Mouse (Mus musculus) neural tube, embryonic 12.5 days (tissue): ENCODE results near the gene Stau1. TPM values are rescaled to one million over a fixed set of nuclear protein-coding genes. Genes with fewer than 3 reads are reported as not detected.

Experiments
- ATAC-seq: fragments of 200-750 bp; cut with Nextera tagmentation; 2 replicates; pipeline ENCODE4 v1.8.0; 2017; ENCODE audit warnings: low read depth, mild to moderate bottlenecking, moderate TSS enrichment, moderate library complexity; ENCODE audit not compliant: low FRiP score
- H3K27ac ChIP-seq: fragments of 300-500 bp; sonication (generic); 2 replicates; pipeline ENCODE4 v1.5.1; 2016
- H3K27me3 ChIP-seq: fragments of 300-500 bp; sonication (generic); replicated peaks from 2 replicates; pipeline ENCODE4 v1.6.1; 2016; ENCODE audit warnings: mild to moderate bottlenecking
- H3K36me3 ChIP-seq: fragments of 300-500 bp; sonication (generic); 2 replicates; pipeline ENCODE4 v1.6.1; 2016; ENCODE audit warnings: mild to moderate bottlenecking
- H3K4me1 ChIP-seq: fragments of 300-500 bp; sonication (generic); 2 replicates; pipeline ENCODE4 v1.6.1; 2016
- H3K4me2 ChIP-seq: fragments of 300-500 bp; sonication (generic); replicated peaks from 2 replicates; pipeline ENCODE4 v1.6.1; 2016; ENCODE audit warnings: mild to moderate bottlenecking
- H3K4me3 ChIP-seq: fragments of 300-500 bp; sonication (generic); 2 replicates; pipeline ENCODE4 v1.5.1; 2016
- H3K9ac ChIP-seq: fragments of 300-500 bp; sonication (generic); 2 replicates; pipeline ENCODE4 v1.6.1; 2016; ENCODE audit warnings: mild to moderate bottlenecking
- H3K9me3 ChIP-seq: fragments of 300-500 bp; sonication (generic); 2 replicates; pipeline ENCODE4 v1.6.1; 2016; ENCODE audit warnings: mild to moderate bottlenecking
- WGBS: fragments of 180-500 bp; shearing (Covaris S2); methylation state at CpG from one replicate; pipeline ENCODE4 v1.1.7; 2016; 5-methylcytosine and 5-hydroxymethylcytosine counted together
- polyA plus RNA-seq: library from polyadenylated mRNA; unstranded; fragments of >200 nt; fragmentation: Nextera tagmentation; extraction: Ambion mirVana; gene quantifications from 2 replicates; pipeline ENCODE4 v1.2.1, GENCODE M21; 2016

The Stau1 gene
- polyA plus RNA-seq, 1 experiment from 2014 or later = 118 TPM

DNA sequence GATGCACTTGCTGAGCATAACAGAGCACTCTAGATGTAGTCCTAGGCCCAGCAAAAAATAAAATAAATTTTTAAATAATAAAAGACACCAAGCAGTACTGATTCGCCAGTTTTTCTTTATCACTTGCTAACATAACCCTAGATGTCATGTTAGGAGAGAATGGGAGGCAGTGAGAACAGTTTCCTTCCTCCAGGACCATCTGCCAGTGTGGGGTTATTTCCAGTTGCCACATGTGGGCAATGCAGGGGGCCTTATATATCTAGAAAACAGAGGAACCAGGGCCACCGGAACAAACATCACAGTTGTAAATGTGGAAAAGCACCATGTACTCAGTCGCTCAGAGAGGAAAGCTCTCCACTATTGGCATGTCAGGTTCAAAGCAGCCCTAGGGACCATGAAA is 18.6 kb downstream of the Stau1 start:
- no peaks in the 10 kb centered on the region for H3K9me3 ChIP-seq
- no peaks in the 10 kb centered on the region for H3K27me3 ChIP-seq
- no peak for ATAC-seq
- no peak overlapping the region for H3K27ac ChIP-seq
- no peak overlapping the region for H3K4me2 ChIP-seq
- 74% methylated on average over 3 of the region's 3 CpGs for WGBS
- H3K4me3 ChIP-seq = no peak overlapping the region
- H3K4me1 ChIP-seq = peaks cover 3% of the 10 kb centered on the region; the same call in 1 of the 2 replicates
- H3K36me3 ChIP-seq = no peaks in the 10 kb centered on the region
- no peak overlapping the region for H3K9ac ChIP-seq

DNA sequence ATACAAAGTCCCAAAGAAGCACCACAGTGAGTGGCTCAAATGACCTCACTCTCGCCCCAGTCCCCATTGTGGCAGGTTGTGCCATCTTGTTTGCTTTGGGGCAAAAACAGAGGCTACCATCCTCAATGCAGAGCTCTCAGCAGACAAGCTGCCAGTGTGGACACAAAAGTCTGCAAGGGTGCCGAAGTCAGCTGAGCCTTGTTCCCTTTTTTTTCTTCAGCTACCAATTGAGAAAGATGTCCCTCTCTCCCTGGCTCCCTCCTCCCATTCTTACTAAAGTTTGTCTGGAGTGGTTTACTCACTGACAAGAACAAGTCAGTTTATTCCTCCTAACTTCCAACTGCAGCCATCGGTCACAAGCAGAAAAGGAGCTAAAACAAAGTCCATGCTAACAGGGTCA is 19.7 kb downstream of the Stau1 start:
- Histone ChIP-seq H3K9me3 (no peaks in the 10 kb centered on the region), H3K27ac (no peak overlapping the region), H3K36me3 (no peaks in the 10 kb centered on the region), H3K4me2 (no peak overlapping the region), H3K4me1 (peaks cover 3% of the 10 kb centered on the region; the same call in 1 of the 2 replicates), H3K9ac (no peak overlapping the region), H3K27me3 (no peaks in the 10 kb centered on the region), H3K4me3 (no peak overlapping the region)
- no peak for ATAC-seq
- 82% methylated on average over 3 of the region's 3 CpGs for WGBS

DNA sequence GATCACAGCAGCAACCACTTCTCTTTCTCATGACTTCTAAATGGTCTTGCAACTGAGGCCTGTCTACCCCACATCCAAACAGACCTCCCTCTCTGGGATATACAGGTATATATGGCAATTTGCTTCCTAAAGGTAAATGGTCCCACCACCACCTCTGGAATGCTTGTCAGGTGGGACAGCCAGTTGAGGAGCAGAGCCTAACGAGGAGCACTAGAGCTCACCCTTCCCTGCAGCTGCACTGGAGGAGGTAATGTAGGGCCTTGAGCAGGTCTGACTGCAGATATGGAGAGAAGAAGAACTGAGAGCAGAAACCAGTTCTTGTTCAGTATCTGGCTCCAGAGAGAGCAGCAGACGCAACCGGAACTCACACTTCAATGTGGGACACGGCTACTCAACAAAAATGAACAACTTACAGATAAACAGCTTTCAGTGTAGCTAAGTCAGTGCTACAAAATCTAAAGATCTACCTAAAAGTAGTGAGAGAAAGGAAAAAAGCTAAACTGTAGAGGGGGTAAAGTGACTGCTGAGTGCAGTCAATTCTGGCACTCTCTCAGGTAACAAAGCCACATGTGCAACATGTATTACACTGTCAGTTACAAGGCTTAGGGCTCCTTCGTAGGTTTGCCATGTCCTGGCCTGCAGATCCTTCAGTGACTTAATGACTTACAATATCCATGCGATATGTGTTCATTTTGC is 21.8 kb downstream of the Stau1 start:
- 81% methylated on average over 6 of the region's 6 CpGs for WGBS
- H3K27ac ChIP-seq = no peak overlapping the region

DNA sequence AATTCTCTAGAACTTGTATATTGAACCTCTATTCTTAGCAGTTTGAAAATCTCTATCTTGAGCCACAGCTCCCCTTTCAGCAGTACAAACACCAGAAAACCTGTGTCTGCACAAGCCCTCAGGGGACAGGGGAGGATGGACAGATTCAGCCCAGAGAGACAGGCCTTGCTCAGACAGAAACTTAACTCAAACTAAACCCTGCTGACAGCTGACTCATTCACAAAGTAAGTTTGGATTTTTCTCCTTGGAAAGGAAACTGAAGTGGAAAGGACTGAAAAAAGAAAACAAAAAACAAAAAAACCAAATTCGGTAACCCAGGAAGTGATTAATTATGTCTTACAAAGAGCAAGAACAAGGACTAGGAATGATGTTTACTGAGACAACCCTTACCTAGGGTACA is 22.9 kb downstream of the Stau1 start:
- WGBS = 67% methylated on average over 1 of the region's 1 CpGs
- ATAC-seq = no peak
- H3K27ac ChIP-seq = no peak overlapping the region

More for the DNA sequence above, 21.8 kb downstream of the Stau1 start:
- Histone ChIP-seq H3K4me2 (no peak overlapping the region), H3K27me3 (no peaks in the 10 kb centered on the region), H3K4me3 (no peak overlapping the region), H3K4me1 (peaks cover 3% of the 10 kb centered on the region; the same call in 1 of the 2 replicates), H3K9ac (no peak overlapping the region), H3K36me3 (no peaks in the 10 kb centered on the region), H3K9me3 (no peaks in the 10 kb centered on the region)
- no peak for ATAC-seq

DNA sequence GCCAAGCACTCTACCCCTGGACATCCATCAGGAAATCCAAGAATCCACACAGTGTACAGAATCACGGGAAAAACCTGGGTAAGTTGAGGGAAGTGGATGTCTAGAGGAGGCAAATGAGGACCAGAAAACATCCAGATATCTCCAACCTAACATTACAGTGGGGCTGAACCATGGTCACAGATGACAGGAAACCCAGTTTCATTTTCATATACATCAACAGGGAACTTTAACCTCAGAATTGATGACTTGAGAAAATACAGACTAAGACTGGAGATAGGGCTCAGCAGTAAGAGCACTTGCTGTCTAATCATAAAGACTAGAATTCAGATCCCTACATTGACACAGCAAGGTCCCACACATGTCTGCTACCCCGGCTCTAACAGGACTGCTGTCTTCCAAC is 31.3 kb downstream of the Stau1 start:
- Histone ChIP-seq H3K27me3 (no peaks in the 10 kb centered on the region), H3K4me2 (no peak overlapping the region), H3K4me3 (no peak overlapping the region), H3K9ac (no peak overlapping the region), H3K27ac (no peak overlapping the region), H3K4me1 (no peaks in the 10 kb centered on the region), H3K36me3 (peaks cover 19% of the 10 kb centered on the region), H3K9me3 (no peaks in the 10 kb centered on the region)
- 93% methylated on average over 2 of the region's 2 CpGs for WGBS
- ATAC-seq = no peak

More for the DNA sequence above, 22.9 kb downstream of the Stau1 start:
- no peak overlapping the region for H3K4me3 ChIP-seq
- H3K9ac ChIP-seq = no peak overlapping the region
- H3K27me3 ChIP-seq = no peaks in the 10 kb centered on the region
- peaks cover 3% of the 10 kb centered on the region; the same call in 1 of the 2 replicates for H3K4me1 ChIP-seq
- H3K36me3 ChIP-seq = no peaks in the 10 kb centered on the region
- no peak overlapping the region for H3K4me2 ChIP-seq
- no peaks in the 10 kb centered on the region for H3K9me3 ChIP-seq

DNA sequence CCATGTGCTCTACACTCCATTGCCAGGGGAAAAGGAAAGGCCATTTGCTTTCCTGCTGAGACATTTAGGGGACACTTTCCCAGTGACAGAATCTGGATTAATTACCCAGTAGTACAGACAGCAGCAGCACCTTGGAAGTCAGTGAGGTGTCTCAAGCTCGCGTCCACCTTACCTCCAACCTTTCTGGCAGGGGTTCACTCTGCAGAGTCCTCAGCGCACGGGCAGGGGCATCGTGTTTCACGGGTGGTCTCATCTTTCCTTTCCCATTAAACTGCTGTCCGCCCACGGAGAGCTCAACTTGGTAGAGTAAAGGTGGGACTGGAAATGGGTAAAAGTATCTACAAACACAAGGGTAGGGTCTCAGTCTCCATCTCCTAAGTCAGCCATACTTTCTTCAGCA is 32.8 kb downstream of the Stau1 start:
- no peak overlapping the region for H3K4me3 ChIP-seq
- no peaks in the 10 kb centered on the region for H3K27me3 ChIP-seq
- no peak overlapping the region for H3K27ac ChIP-seq
- 80% methylated on average over 8 of the region's 8 CpGs for WGBS
- no peaks in the 10 kb centered on the region for H3K4me1 ChIP-seq
- ATAC-seq = no peak
- no peak overlapping the region for H3K4me2 ChIP-seq
- H3K9me3 ChIP-seq = no peaks in the 10 kb centered on the region
- H3K9ac ChIP-seq = no peak overlapping the region
- H3K36me3 ChIP-seq = peaks cover 33% of the 10 kb centered on the region

DNA sequence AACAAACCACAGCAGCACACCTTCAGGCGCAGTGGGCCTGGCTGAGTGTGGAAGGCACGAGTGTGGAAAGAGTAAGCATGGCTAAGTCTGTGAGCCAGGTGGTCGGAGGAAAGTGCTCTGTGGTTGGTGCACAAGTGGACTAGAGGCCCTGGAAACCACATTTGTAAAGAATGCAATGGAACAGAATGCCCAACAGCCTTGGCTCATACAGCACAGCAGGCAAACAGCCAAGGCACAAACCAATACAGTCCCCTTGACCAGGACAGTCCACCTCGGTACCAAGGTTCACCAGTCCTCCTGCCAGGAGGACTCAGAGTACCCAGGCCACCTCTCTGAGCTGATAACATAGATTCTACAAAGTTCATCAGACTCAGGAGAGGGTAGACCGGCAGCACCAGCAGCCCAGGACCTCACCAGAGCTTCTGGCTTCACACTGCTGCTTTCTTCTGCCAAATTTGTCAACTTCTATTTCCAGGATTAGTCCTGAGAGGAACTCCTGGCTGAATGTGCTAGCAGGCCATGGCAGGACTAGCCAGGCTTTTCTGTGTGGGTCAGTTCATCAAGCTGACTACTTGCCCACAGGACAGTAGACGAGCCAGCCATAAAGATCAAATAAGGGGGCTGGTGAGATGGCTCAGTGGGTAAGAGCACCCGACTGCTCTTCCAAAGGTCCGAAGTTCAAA is 35.3 kb downstream of the Stau1 start:
- no peak overlapping the region for H3K4me3 ChIP-seq
- no peaks in the 10 kb centered on the region for H3K27me3 ChIP-seq
- no peaks in the 10 kb centered on the region for H3K9me3 ChIP-seq
- no peak for ATAC-seq
- no peak overlapping the region for H3K4me2 ChIP-seq
- 88% methylated on average over 8 of the region's 8 CpGs for WGBS
- H3K9ac ChIP-seq = no peak overlapping the region
- H3K4me1 ChIP-seq = no peaks in the 10 kb centered on the region
- H3K27ac ChIP-seq = no peak overlapping the region
- H3K36me3 ChIP-seq = peaks cover 53% of the 10 kb centered on the region

DNA sequence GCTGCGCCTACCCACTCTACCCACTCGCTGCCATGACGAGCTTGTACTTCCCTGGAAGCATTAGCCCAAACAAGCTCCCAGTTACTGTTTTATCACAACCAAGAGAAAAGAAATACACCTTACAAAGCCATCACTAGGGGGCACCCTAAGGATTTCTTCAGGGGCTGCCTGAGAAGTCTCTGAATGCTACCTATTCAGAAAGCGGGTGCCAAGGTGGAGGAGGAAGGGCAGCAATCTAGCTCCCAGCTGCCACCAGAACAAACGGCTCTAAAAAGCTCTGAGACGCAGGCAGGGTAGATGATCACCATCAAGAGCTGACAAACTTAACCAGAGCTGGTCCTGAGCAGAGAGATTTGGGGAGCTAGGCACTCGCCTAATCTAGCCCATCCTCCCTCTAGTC is 39.3 kb downstream of the Stau1 start:
- no peak overlapping the region for H3K4me3 ChIP-seq
- H3K27me3 ChIP-seq = no peaks in the 10 kb centered on the region
- ATAC-seq = no peak
- 58% methylated on average over 7 of the region's 7 CpGs for WGBS
- H3K27ac ChIP-seq = no peak overlapping the region
- no peak overlapping the region for H3K9ac ChIP-seq
- H3K4me1 ChIP-seq = no peaks in the 10 kb centered on the region
- peaks cover 84% of the 10 kb centered on the region for H3K36me3 ChIP-seq
- no peaks in the 10 kb centered on the region for H3K9me3 ChIP-seq
- no peak overlapping the region for H3K4me2 ChIP-seq

DNA sequence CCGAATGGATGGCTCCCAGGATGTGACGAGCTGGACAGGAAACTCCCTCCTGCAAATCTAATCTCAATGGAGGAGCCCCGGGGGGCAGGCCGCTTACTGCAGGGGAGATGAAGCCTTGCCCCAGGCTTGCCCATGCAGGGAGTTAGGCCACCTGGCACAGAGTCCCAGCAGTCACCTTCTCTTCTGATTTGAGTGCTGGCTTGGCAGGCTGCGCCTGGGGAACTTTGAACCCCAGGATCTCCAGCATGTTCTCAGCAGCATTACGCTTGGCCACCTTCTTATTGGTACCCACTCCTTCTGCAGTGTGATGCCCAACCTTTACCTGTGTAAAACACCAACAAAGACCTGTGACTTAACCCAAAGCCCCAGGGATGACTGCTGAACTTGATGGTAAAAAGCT is 43.9 kb downstream of the Stau1 start:
- Histone ChIP-seq H3K9me3 (no peaks in the 10 kb centered on the region), H3K4me3 (no peak overlapping the region), H3K27ac (no peak overlapping the region), H3K4me2 (no peak overlapping the region), H3K4me1 (no peaks in the 10 kb centered on the region), H3K9ac (no peak overlapping the region), H3K36me3 (peaks cover 93% of the 10 kb centered on the region), H3K27me3 (no peaks in the 10 kb centered on the region)
- ATAC-seq = no peak
- WGBS = 88% methylated on average over 6 of the region's 6 CpGs

DNA sequence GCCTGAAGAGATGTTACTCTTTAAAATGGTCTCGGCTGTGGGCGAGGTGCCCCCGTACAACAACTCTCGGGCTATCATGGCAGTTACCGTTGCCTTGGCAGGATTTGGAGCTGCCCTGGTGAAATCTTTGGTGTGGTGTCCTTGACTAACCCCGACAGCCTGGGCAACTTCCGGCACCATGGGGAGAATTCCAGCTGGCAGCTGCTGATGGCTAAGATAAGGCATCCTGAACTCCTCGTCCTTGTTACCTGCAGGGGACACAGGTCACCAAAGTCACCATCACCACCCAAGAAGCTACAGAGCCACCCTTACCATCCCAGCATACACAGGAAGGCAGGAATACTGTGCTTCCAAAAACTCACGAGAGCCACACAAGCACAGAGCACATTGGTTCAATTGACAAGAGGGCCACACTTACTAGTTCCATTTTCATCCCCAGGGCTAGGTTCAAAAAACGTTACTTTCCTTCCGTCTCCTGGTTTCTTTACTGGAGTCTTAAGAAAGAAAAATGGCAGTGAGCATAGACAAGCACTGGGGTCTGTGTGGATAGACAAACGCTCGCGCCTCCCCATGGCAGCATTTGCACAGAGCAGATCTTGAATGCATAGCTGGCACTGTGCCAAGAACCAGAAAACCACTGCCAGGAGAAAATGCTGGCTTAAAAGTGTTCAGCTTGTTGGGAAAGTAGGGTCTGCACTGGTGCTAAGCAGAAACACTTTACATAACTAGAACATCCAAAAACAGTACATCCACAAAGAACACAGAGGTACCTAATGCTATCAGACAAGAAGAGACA is 45.0 kb downstream of the Stau1 start:
- peaks cover 94% of the 10 kb centered on the region for H3K36me3 ChIP-seq
- 83% methylated on average over 14 of the region's 14 CpGs for WGBS
- H3K4me1 ChIP-seq = no peaks in the 10 kb centered on the region
- H3K4me3 ChIP-seq = no peak overlapping the region
- H3K27me3 ChIP-seq = no peaks in the 10 kb centered on the region
- no peak for ATAC-seq
- H3K4me2 ChIP-seq = no peak overlapping the region
- H3K27ac ChIP-seq = no peak overlapping the region
- H3K9me3 ChIP-seq = no peaks in the 10 kb centered on the region
- no peak overlapping the region for H3K9ac ChIP-seq

DNA sequence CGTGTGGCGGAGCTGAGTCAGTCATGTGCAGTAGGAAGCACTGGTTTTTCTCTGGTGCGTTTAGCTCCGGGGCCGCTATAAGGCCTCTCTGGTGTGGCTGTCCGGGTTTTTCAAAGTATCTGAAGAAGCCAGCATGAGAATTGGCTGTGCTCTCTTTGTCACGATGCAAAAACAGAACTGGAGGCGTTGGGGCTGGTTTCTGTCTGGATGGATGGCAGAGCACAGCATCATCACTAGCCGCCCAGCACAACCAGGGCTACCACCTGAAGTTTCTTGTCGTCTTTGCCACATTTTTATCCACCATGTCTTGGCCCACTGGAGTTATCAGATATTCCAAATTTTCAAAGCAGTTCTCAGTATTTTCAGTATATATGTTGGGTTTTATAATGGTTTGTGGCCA is 47.2 kb downstream of the Stau1 start:
- H3K9me3 ChIP-seq = no peaks in the 10 kb centered on the region
- 92% methylated on average over 10 of the region's 10 CpGs for WGBS
- no peaks in the 10 kb centered on the region for H3K27me3 ChIP-seq
- H3K4me3 ChIP-seq = no peak overlapping the region
- no peak overlapping the region for H3K27ac ChIP-seq
- peaks cover 87% of the 10 kb centered on the region for H3K36me3 ChIP-seq
- ATAC-seq = no peak
- no peak overlapping the region for H3K9ac ChIP-seq
- H3K4me2 ChIP-seq = no peak overlapping the region
- H3K4me1 ChIP-seq = no peaks in the 10 kb centered on the region

DNA sequence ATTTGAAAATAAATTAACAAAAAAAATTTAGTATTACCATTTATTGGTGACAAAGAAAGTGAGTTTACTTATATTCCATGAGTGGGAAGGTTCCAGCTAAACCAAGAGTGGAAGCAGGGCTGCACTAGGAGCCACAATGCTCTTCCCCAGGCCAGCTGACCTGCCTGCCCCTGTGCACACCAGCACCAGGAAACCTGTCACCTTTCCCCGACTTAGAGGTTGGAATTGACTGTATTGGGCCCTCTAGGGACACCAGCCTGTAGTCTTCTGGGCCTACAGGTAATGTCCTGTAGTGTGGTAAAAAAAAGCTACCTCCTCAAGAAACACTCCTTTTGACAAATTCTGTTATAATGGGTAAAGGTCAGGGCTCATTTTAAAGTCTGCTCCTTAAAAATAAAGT is 47.9 kb downstream of the Stau1 start:
- H3K36me3 ChIP-seq = peaks cover 89% of the 10 kb centered on the region
- no peak for ATAC-seq

More for the DNA sequence above, 47.9 kb downstream of the Stau1 start:
- H3K9me3 ChIP-seq = no peaks in the 10 kb centered on the region
- H3K9ac ChIP-seq = no peak overlapping the region
- no peak overlapping the region for H3K4me2 ChIP-seq
- H3K4me1 ChIP-seq = no peaks in the 10 kb centered on the region
- no peak overlapping the region for H3K27ac ChIP-seq
- 85% methylated on average over 1 of the region's 1 CpGs for WGBS
- no peak overlapping the region for H3K4me3 ChIP-seq
- H3K27me3 ChIP-seq = no peaks in the 10 kb centered on the region
